ENCODE assay signal across 12 mouse cellular contexts in genomic region chr17:14230698-14231430, GRCm38 (mm10). TPM values are rescaled to one million over a fixed set of nuclear protein-coding genes. Genes with fewer than 3 reads are reported as not detected.
DNase-seq lines count a peak whose midpoint lies in the region; ATAC-seq and TF ChIP-seq lines count a peak whose summit lies in the region.
"Had no signal": no experiment of that assay in that cellular context is flagged by ENCODE, and none has a peak within 500 bp of the region (broad histone marks: within the 10 kb centered on the region; RNA-seq: fewer than 3 reads in every experiment).

No protein-coding gene starts in this region.

- H3K4me2 ChIP-seq in kidney, embryonic 16.5 days (replicated peaks; ENCODE audit: low read depth, low read length): no peak overlapping the region
- H3K4me2 ChIP-seq in embryonic facial prominence, embryonic 14.5 days (ENCODE audit: low read depth, low read length): no peak overlapping the region
- no peak overlapping the region for H3K4me2 ChIP-seq in limb, embryonic 14.5 days (replicated peaks; ENCODE audit: low read depth, low read length, severe bottlenecking)
- H3K4me2 ChIP-seq: lung, embryonic 15.5 days had no signal

- no peak for DNase-seq in kidney, adult 8-10 months
- DNase-seq in embryo, embryonic 10.5 days (ENCODE audit: low spot score): peak; percentile 57
- DNase-seq in embryonic facial prominence, embryonic 14.5 days (ENCODE audit: low spot score): peak; percentile 86
- DNase-seq in limb, embryonic 14.5 days (ENCODE audit: low spot score): peak; percentile 63
- no peak for DNase-seq in left cerebral cortex, postnatal 36 days (ENCODE audit: low spot score in 2 of 2)
- DNase-seq in thymus, postnatal 36 days: no peak
- no peak for DNase-seq in retina, embryonic 14.5 days (ENCODE audit: low spot score)
- DNase-seq: layer of hippocampus, postnatal 36 days; right cerebral cortex, postnatal 25 days had no signal

- H3K9ac ChIP-seq in kidney, embryonic 16.5 days (replicated peaks; ENCODE audit: low read length): peak overlapping the region; percentile 44; the same call in 1 of the 2 replicates
- no peak overlapping the region for H3K9ac ChIP-seq in embryonic facial prominence, embryonic 14.5 days (ENCODE audit: low read depth, low read length)
- no peak overlapping the region; the same call in 1 of the 2 replicates for H3K9ac ChIP-seq in limb, embryonic 14.5 days (ENCODE audit: low read depth, low read length, severe bottlenecking)
- H3K9ac ChIP-seq: lung, embryonic 15.5 days had no signal

- no peak overlapping the region for H3K4me3 ChIP-seq in kidney, embryonic 16.5 days (ENCODE audit: low read length)
- H3K4me3 ChIP-seq in embryonic facial prominence, embryonic 14.5 days (ENCODE audit: low read depth, low read length): no peak overlapping the region
- no peak overlapping the region for H3K4me3 ChIP-seq in limb, embryonic 14.5 days (replicated peaks; ENCODE audit: low read length)
- H3K4me3 ChIP-seq: lung, embryonic 15.5 days had no signal

- H3K36me3 ChIP-seq in kidney, embryonic 16.5 days (ENCODE audit: insufficient read depth, low read length): no peaks in the 10 kb centered on the region
- H3K36me3 ChIP-seq in embryonic facial prominence, embryonic 14.5 days (ENCODE audit: control insufficient read depth, insufficient read depth, low read length): no peaks in the 10 kb centered on the region
- H3K36me3 ChIP-seq in limb, embryonic 14.5 days (ENCODE audit: control insufficient read depth, insufficient read depth, low read length): no peaks in the 10 kb centered on the region
- H3K36me3 ChIP-seq: lung, embryonic 15.5 days had no signal

- H3K9me3 ChIP-seq in kidney, embryonic 16.5 days (ENCODE audit: low read length): no peaks in the 10 kb centered on the region
- no peaks in the 10 kb centered on the region for H3K9me3 ChIP-seq in embryonic facial prominence, embryonic 14.5 days (ENCODE audit: control insufficient read depth, low read length)
- H3K9me3 ChIP-seq in limb, embryonic 14.5 days (ENCODE audit: control insufficient read depth, low read length): no peaks in the 10 kb centered on the region
- H3K9me3 ChIP-seq: lung, embryonic 15.5 days had no signal

- H3K27me3 ChIP-seq in kidney, embryonic 16.5 days (ENCODE audit: insufficient read depth, low read length): peaks cover 33% of the 10 kb centered on the region
- H3K27me3 ChIP-seq in embryonic facial prominence, embryonic 14.5 days (replicated peaks; ENCODE audit: control insufficient read depth, insufficient read depth, low read length): no peaks in the 10 kb centered on the region
- H3K27me3 ChIP-seq in limb, embryonic 14.5 days (ENCODE audit: control insufficient read depth, insufficient read depth, low read length): no peaks in the 10 kb centered on the region

- H3K4me1 ChIP-seq in kidney, embryonic 16.5 days (ENCODE audit: insufficient read depth, low read length): peaks cover 17% of the 10 kb centered on the region
- H3K4me1 ChIP-seq in embryonic facial prominence, embryonic 14.5 days (ENCODE audit: control insufficient read depth, insufficient read depth, low read length): peaks cover 15% of the 10 kb centered on the region
- peaks cover 22% of the 10 kb centered on the region for H3K4me1 ChIP-seq in limb, embryonic 14.5 days (ENCODE audit: control insufficient read depth, insufficient read depth, low read length)

- H3K27ac ChIP-seq in kidney, embryonic 16.5 days (ENCODE audit: low read length): peak overlapping the region; percentile 53; the same call in 1 of the 2 replicates
- no peak overlapping the region; the same call in 1 of the 2 replicates for H3K27ac ChIP-seq in embryonic facial prominence, embryonic 14.5 days (replicated peaks; ENCODE audit: low read depth, low read length)
- peak overlapping the region; percentile 39; the same call in 1 of the 2 replicates for H3K27ac ChIP-seq in limb, embryonic 14.5 days (replicated peaks; ENCODE audit: low read depth, low read length)
- H3K27ac ChIP-seq: lung, embryonic 15.5 days had no signal

- TF ChIP-seq POLR2A in limb, embryonic 14.5 days (IDR thresholded peaks at IDR 0.05; ENCODE audit: borderline replicate concordance, extremely low read depth, insufficient read depth, insufficient read length): no peak

- 8% methylated on average over 13 of the region's 13 CpGs for WGBS in kidney, embryonic 16.5 days
- 14% methylated on average over 13 of the region's 13 CpGs for WGBS in embryonic facial prominence, embryonic 14.5 days
- 9% methylated on average over 13 of the region's 13 CpGs for WGBS in limb, embryonic 14.5 days

- ATAC-seq in kidney, embryonic 16.5 days (ENCODE audit: low FRiP score, low TSS enrichment): peak; percentile 60
- ATAC-seq in embryonic facial prominence, embryonic 14.5 days (ENCODE audit: low read depth): peak; percentile 53
- ATAC-seq in limb, embryonic 14.5 days (ENCODE audit: low FRiP score, low read depth): peak; percentile 58

- intact Hi-C loops in left cerebral cortex, postnatal 36 days (cut with DNase I): loop anchor here (5.0 kb wide), 1 partner anchor 671 kb away; no protein-coding TSS in a partner anchor

RNA-seq across cellular contexts. Expression of gene Dact2, which starts 26.8 kb away (rescaled TPM):
- polyA plus RNA-seq in kidney, embryonic 16.5 days (2015; fragmentation: Nextera tagmentation; extraction: Ambion mirVana): 15.0 and 17.7 TPM in 2 replicates
- polyA plus RNA-seq in embryonic facial prominence, embryonic 14.5 days (2014; fragmentation: Nextera tagmentation; extraction: Ambion mirVana): 3.4 and 4.4 TPM in 2 replicates
- polyA plus RNA-seq in limb, embryonic 14.5 days (2012; rRNA removed): 1.3 and 2.3 TPM in 2 replicates
- 0.69 and 0.99 TPM in 2 replicates for polyA plus RNA-seq in limb, embryonic 14.5 days (2014; fragmentation: Nextera tagmentation; extraction: Ambion mirVana)
- total RNA-seq in left cerebral cortex, postnatal 36 days (2021): 100 to 1,000 TPM in 1 of 2 experiments, 10 to 100 TPM in 1; 73.9 to 113 TPM
- total RNA-seq: hematopoietic stem cell, adult 5-6 weeks had no signal

RNA-seq across cellular contexts. Expression of gene Smoc2, which starts 48.4 kb away (rescaled TPM):
- 93.7 and 97.5 TPM in 2 replicates for polyA plus RNA-seq in kidney, embryonic 16.5 days (2015; fragmentation: Nextera tagmentation; extraction: Ambion mirVana)
- polyA plus RNA-seq in embryonic facial prominence, embryonic 14.5 days (2014; fragmentation: Nextera tagmentation; extraction: Ambion mirVana): 207 and 229 TPM in 2 replicates
- polyA plus RNA-seq in limb, embryonic 14.5 days (2012; rRNA removed): 152 and 158 TPM in 2 replicates
- 168 and 173 TPM in 2 replicates for polyA plus RNA-seq in limb, embryonic 14.5 days (2014; fragmentation: Nextera tagmentation; extraction: Ambion mirVana)
- 10 to 100 TPM; 10.5 to 15.1 TPM for total RNA-seq in left cerebral cortex, postnatal 36 days (2021)
- total RNA-seq: hematopoietic stem cell, adult 5-6 weeks had no signal

Comparison
In these comparisons a context has a peak if more than half of its experiments do, and no peak if none do; other contexts are left out.
1. DNase-seq: peak in embryo, embryonic 10.5 days (single experiment), embryonic facial prominence, embryonic 14.5 days (single experiment) and limb, embryonic 14.5 days (single experiment); none in kidney, adult 8-10 months (0 of 2), left cerebral cortex, postnatal 36 days (0 of 2), thymus, postnatal 36 days (0 of 2) and retina, embryonic 14.5 days (single experiment).
2. Peak in every context shown above with its lines, with median percentiles within 50 percentile points of each other: ATAC-seq.